Mouse (Mus musculus) frontal cortex, postnatal 10 days (tissue): ENCODE measurements around the gene Fbxl16.

ENCODE experiments used
- DNase-seq, 2 experiments: peaks; one replicate each; pipeline ENCODE4 v3.0.0; 2022; ENCODE audit warnings: low spot score in 2 of 2, mixed read lengths in 1 of 2

Fbxl16 gene

GRCm38 (mm10) chr17:25828223-25828594, 19.3 kb downstream of the Fbxl16 start:
- DNase-seq, result no peak

- peak; percentile 75 to 80 for DNase-seq
Measured at GRCm38 (mm10) chr17:25828712-25829557, 20.1 kb downstream of the Fbxl16 start, which contains the start of gene Jmjd8. Jmjd8 (plus strand) TSS chr17:25828867.

- DNase-seq, result no peak
Measured at GRCm38 (mm10) chr17:25829558-25830017, 20.7 kb downstream of the Fbxl16 start.

- no peak for DNase-seq
Measured at GRCm38 (mm10) chr17:25830200-25830753, 21.4 kb downstream of the Fbxl16 start.

- no peak for DNase-seq
Measured at GRCm38 (mm10) chr17:25830806-25831431, 22.0 kb downstream of the Fbxl16 start.

- DNase-seq, result no peak
Measured at GRCm38 (mm10) chr17:25831451-25832281, 22.8 kb downstream of the Fbxl16 start.

- DNase-seq, result peak; percentile 98 to 99
Measured at GRCm38 (mm10) chr17:25832436-25833290, 23.8 kb downstream of the Fbxl16 start.

- peak; percentile 87 to 90 for DNase-seq
Measured at GRCm38 (mm10) chr17:25833291-25833663, 24.4 kb downstream of the Fbxl16 start, which contains the start of gene Stub1. Stub1 (minus strand) TSS chr17:25833404.

- DNase-seq, result no peak
Measured at GRCm38 (mm10) chr17:25833961-25834594, 25.2 kb downstream of the Fbxl16 start.

GRCm38 (mm10) chr17:25834595-25835222, 25.8 kb downstream of the Fbxl16 start:
- DNase-seq, result no peak

GRCm38 (mm10) chr17:25835301-25835700, 26.4 kb downstream of the Fbxl16 start:
- DNase-seq, result no peak

- no peak for DNase-seq
Measured at GRCm38 (mm10) chr17:25835816-25836215, 26.9 kb downstream of the Fbxl16 start.

GRCm38 (mm10) chr17:25836397-25837075, 27.7 kb downstream of the Fbxl16 start:
- DNase-seq, result no peak

GRCm38 (mm10) chr17:25837076-25837410, 28.2 kb downstream of the Fbxl16 start, which contains the start of gene Rhbdl1:
Rhbdl1 (minus strand) TSS chr17:25837295.
- peak; percentile 82 to 83 for DNase-seq

- DNase-seq, result no peak
Measured at GRCm38 (mm10) chr17:25837533-25837932, 28.6 kb downstream of the Fbxl16 start.

GRCm38 (mm10) chr17:25838904-25839303, 30.0 kb downstream of the Fbxl16 start:
- no peak for DNase-seq

GRCm38 (mm10) chr17:25839455-25840235, 30.8 kb downstream of the Fbxl16 start:
- no peak for DNase-seq

- DNase-seq, result no peak
Measured at GRCm38 (mm10) chr17:25840519-25840918, 31.6 kb downstream of the Fbxl16 start.
